Mouse (Mus musculus) limb, embryonic 15.5 days (tissue): Measurements from ENCODE around the gene Sema3f. TPM values are rescaled to one million over a fixed set of nuclear protein-coding genes. Genes with fewer than 3 reads are reported as not detected.
A peak's percentile ranks its signal among the peaks of the same experiment; 100 is the strongest.
"Not testable (repeated sequence)": the region's sequence is repeated elsewhere in the genome, so short reads cannot be mapped to it uniquely, and the experiment has no call there.

Experiments
- ATAC-seq: fragments of 200-750 bp; cut with Nextera tagmentation; 2 replicates; pipeline ENCODE4 v1.8.0; 2017; ENCODE audit warnings: low read depth, moderate TSS enrichment; ENCODE audit not compliant: insufficient number of reproducible peaks, low FRiP score, low TSS enrichment
- H3K27ac ChIP-seq: fragments of 300-500 bp; sonication (generic); 2 replicates; pipeline ENCODE4 v1.5.1; 2015; ENCODE audit warnings: moderate library complexity, mild to moderate bottlenecking, inconsistent platforms
- H3K27me3 ChIP-seq: fragments of 300-500 bp; sonication (generic); 2 replicates; pipeline ENCODE4 v1.6.1; 2015; ENCODE audit warnings: inconsistent platforms
- H3K36me3 ChIP-seq: fragments of 300-500 bp; sonication (generic); 2 replicates; pipeline ENCODE4 v1.6.1; 2015; ENCODE audit warnings: inconsistent platforms
- H3K4me1 ChIP-seq: fragments of 300-500 bp; sonication (generic); 2 replicates; pipeline ENCODE4 v1.6.1; 2015; ENCODE audit warnings: inconsistent platforms
- H3K4me2 ChIP-seq: fragments of 300-500 bp; sonication (generic); 2 replicates; pipeline ENCODE4 v1.6.1; 2015; ENCODE audit warnings: mild to moderate bottlenecking, inconsistent platforms
- H3K4me3 ChIP-seq: fragments of 300-500 bp; sonication (generic); 2 replicates; pipeline ENCODE4 v1.5.1; 2015; ENCODE audit warnings: mild to moderate bottlenecking, inconsistent platforms
- H3K9ac ChIP-seq: fragments of 300-500 bp; sonication (generic); 2 replicates; pipeline ENCODE4 v1.6.1; 2015; ENCODE audit warnings: inconsistent platforms
- H3K9me3 ChIP-seq: fragments of 300-500 bp; sonication (generic); 2 replicates; pipeline ENCODE4 v1.6.1; 2016; ENCODE audit warnings: inconsistent platforms
- WGBS: fragments of 180-500 bp; shearing (Covaris S2); methylation state at CpG from one replicate; pipeline ENCODE4 v1.1.7; 2015; 5-methylcytosine and 5-hydroxymethylcytosine counted together
- polyA plus RNA-seq: library from polyadenylated mRNA; unstranded; fragments of >200 nt; fragmentation: Nextera tagmentation; extraction: Ambion mirVana; gene quantifications from 2 replicates; pipeline ENCODE4 v1.2.1, GENCODE M21; 2015

Gene Sema3f
- polyA plus RNA-seq, 1 experiment from 2014 or later, result 38.2 TPM

- H3K4me1 ChIP-seq, result peaks cover 5% of the 10 kb centered on the region
- no peak overlapping the region for H3K9ac ChIP-seq
- H3K27me3 ChIP-seq, result peaks cover 3% of the 10 kb centered on the region
- no peaks in the 10 kb centered on the region for H3K9me3 ChIP-seq
- no peak overlapping the region for H3K27ac ChIP-seq
- no peak for ATAC-seq
- peaks cover 55% of the 10 kb centered on the region for H3K36me3 ChIP-seq
- no peak overlapping the region for H3K4me2 ChIP-seq
- H3K4me3 ChIP-seq, result no peak overlapping the region
- 79% methylated on average over 20 of the region's 20 CpGs for WGBS
Measured at GRCm38 (mm10) chr9:107682405-107682804, 27.9 kb downstream of the Sema3f start.

DNA sequence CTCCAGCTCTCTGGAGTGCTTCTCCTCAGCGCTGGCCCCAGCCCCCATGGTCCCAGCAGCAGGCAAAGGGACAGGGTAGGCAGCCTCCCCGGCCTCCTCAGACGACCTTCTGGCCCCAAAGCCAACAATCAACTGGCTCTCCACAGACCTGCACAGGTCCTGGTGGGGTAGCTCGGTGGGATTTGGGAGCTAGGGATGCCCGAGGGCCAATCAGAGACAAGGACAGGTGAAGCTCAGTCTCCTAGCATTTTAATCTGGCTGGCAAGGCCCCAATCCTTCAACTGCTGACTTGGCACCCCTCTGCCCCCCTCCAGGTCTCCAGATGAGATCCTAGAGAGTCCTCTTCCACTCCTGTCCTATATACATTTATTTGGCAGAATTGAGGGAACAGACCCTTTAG, 30.8 kb downstream of the Sema3f start, which contains the start of gene Gnat1:
TSS of gene Gnat1 (minus strand) at position 212 of the 400 bp plus-strand sequence.
- Histone ChIP-seq H3K27ac (no peak within 1 kb of the TSS), H3K4me1 (peaks cover 22% of the 10 kb centered on the region), H3K9ac (no peak within 1 kb of the TSS), H3K4me2 (no peak within 1 kb of the TSS), H3K4me3 (no peak within 1 kb of the TSS), H3K27me3 (peaks cover 30% of the 10 kb centered on the region), H3K36me3 (peaks cover 29% of the 10 kb centered on the region), H3K9me3 (no peaks in the 10 kb centered on the region)
- 46% methylated on average over 5 of the region's 5 CpGs for WGBS
- no peak for ATAC-seq

DNA sequence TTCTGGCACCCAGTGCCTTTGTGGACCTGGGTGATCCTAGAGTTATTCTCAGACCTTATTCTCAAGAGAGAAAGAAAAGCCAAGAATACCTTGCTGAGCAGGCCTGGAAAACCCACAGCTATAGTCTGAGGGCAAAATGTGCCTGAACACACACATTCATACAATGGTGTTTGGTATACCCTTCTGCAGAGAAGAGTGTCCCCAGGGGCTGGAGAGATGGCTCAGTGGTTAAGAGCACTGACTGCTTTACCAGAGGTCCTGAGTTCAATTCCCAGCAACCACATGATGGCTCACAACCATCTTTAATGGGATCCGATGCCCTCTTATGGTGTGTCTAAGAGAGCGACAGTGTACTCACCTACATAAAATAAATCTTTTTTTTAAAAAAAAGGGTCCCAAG, 31.4 kb downstream of the Sema3f start:
- Histone ChIP-seq H3K9ac (no peak overlapping the region), H3K4me2 (no peak overlapping the region), H3K4me1 (peaks cover 22% of the 10 kb centered on the region), H3K27me3 (peaks cover 30% of the 10 kb centered on the region), H3K27ac (no peak overlapping the region), H3K4me3 (no peak overlapping the region), H3K9me3 (no peaks in the 10 kb centered on the region), H3K36me3 (peaks cover 22% of the 10 kb centered on the region)
- 90% methylated on average over 2 of the region's 2 CpGs for WGBS
- no peak for ATAC-seq

DNA sequence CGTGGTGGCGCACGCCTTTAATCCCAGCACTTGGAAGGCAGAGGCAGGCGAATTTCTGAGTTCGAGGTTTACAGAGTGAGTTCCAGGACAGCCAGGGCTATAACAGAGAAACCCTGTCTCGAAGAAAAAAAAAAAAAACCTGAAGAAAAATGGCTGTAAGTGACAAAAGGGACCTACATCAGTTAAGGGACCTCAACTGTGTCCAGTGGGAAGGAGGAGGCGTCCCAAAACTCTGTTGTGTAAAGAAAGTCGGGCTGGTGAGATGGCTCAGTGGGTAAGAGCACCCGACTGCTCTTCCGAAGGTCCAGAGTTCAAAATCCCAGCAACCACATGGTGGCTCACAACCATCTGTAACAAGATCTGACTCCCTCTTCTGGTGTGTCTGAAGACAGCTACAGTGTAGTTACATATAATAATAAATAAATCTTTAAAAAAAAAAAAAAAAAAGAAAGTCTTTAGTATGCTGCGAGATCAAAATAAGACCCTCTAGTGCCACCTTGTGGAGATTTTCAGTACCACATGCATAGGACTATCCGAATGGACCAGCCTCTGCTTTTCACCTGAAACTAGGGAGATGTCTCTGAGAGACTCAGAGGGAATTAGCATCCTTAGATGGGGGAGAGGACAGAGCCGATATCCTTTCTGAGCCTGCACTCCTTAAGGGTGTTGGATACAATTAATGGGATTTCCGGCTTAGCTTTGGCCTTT, 32.3 kb downstream of the Sema3f start:
- H3K4me2 ChIP-seq, H3K9ac ChIP-seq, H3K9me3 ChIP-seq, H3K27ac ChIP-seq, H3K4me3 ChIP-seq, ATAC-seq: not testable (repeated sequence)
- peaks cover 30% of the 10 kb centered on the region for H3K27me3 ChIP-seq
- peaks cover 13% of the 10 kb centered on the region for H3K36me3 ChIP-seq
- WGBS, result 37% methylated on average over 14 of the region's 14 CpGs
- H3K4me1 ChIP-seq, result peaks cover 22% of the 10 kb centered on the region

DNA sequence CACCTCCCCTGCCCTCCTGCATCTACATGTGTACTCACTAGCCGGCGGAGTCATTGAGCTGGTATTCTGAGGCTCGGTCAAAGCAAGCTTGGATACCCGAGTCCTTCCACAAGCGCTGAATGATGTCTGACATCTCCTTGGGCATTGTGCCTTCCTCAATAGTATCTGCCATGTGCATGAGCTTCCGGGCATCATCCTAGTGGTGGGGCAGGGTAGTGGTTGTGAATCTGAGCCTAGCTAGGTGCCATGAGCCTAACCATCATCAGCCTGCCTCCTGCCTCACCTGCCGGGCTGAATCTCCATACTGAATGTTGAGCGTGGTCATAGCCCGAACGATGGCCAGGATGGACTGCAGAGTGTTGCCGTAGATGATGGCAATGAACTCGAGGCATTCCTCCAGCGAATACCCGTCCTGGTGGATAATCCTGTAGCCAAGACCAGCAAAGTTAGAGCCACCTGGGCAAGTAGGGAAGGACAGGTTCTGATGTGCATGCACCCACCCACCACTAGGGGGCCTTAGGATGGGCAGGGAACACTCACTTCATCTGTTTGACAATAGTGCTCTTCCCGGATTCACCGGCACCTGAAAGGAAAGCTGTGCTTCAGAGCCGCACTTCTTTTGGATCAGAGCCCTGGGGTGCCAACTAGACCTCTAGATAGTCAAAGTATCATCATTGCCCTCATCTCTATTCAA, 33.0 kb downstream of the Sema3f start:
- Histone ChIP-seq H3K9me3 (no peaks in the 10 kb centered on the region), H3K9ac (no peak overlapping the region), H3K4me1 (peaks cover 18% of the 10 kb centered on the region), H3K4me3 (no peak overlapping the region), H3K36me3 (peaks cover 6% of the 10 kb centered on the region), H3K27me3 (peaks cover 30% of the 10 kb centered on the region), H3K4me2 (no peak overlapping the region), H3K27ac (no peak overlapping the region)
- no peak for ATAC-seq
- WGBS, result 18% methylated on average over 17 of the region's 17 CpGs

DNA sequence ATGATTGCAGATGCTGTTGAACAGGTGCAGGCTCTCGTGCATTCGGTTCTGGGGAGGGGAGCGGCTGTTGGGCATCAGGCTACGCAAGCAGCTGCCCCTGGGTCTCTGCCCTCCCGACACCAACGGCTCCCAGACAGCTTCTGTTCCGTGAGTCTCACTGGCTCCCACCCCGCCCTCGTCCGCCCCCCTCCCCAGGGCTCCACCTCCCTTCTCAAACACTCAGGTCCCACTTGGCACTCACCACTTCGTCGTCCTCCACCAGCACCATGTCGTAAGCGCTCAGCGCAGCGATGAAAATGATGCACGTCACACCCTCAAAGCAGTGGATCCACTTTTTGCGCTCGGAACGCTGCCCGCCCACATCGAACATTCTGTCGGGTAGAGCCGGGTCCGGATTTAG, 34.0 kb downstream of the Sema3f start:
- WGBS, result 1% methylated on average over 25 of the region's 25 CpGs
- Histone ChIP-seq H3K9ac (no peak overlapping the region), H3K27me3 (peaks cover 30% of the 10 kb centered on the region), H3K4me2 (peak overlapping the region; percentile 76), H3K27ac (no peak overlapping the region), H3K36me3 (no peaks in the 10 kb centered on the region), H3K4me3 (peak overlapping the region; percentile 36), H3K4me1 (peaks cover 18% of the 10 kb centered on the region), H3K9me3 (no peaks in the 10 kb centered on the region)
- ATAC-seq, result no peak

DNA sequence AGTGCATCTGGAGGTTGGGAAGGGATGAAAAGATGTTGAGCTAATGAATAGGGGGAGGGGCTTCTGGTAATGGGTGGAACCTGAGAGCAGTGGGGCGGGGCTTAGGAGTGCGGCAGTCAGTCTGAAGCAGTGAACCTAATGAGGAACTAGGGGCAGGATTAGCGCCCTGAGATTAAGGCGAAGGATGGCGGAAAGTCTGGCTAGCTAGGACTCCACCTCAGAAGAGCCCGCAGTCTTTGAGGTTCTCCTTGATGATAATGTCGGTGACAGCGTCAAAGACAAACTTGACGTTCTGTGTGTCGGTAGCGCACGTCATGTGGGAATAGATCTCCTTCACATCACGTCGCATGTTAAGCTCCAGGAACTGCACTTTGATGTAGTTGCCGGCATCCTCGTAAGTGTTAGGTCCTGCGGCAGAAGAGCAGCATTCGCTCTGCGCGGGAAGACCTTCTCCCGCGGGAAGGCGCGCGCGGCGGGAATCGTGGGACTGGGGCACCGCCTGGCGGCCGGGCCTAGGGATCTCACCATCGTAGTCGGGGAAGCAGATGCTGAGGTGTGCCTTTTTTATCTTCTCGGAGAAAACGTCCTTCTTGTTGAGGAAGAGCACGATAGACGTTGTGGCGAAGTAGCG, 34.5 kb downstream of the Sema3f start:
- peak overlapping the region; percentile 76 for H3K4me2 ChIP-seq
- H3K9ac ChIP-seq, result no peak overlapping the region
- no peaks in the 10 kb centered on the region for H3K36me3 ChIP-seq
- WGBS, result under 1% methylated on average over 39 of the region's 39 CpGs
- no peak overlapping the region for H3K27ac ChIP-seq
- ATAC-seq, result no peak
- peaks cover 30% of the 10 kb centered on the region for H3K27me3 ChIP-seq
- H3K9me3 ChIP-seq, result no peaks in the 10 kb centered on the region
- peaks cover 18% of the 10 kb centered on the region for H3K4me1 ChIP-seq
- peak overlapping the region; percentile 36 for H3K4me3 ChIP-seq

DNA sequence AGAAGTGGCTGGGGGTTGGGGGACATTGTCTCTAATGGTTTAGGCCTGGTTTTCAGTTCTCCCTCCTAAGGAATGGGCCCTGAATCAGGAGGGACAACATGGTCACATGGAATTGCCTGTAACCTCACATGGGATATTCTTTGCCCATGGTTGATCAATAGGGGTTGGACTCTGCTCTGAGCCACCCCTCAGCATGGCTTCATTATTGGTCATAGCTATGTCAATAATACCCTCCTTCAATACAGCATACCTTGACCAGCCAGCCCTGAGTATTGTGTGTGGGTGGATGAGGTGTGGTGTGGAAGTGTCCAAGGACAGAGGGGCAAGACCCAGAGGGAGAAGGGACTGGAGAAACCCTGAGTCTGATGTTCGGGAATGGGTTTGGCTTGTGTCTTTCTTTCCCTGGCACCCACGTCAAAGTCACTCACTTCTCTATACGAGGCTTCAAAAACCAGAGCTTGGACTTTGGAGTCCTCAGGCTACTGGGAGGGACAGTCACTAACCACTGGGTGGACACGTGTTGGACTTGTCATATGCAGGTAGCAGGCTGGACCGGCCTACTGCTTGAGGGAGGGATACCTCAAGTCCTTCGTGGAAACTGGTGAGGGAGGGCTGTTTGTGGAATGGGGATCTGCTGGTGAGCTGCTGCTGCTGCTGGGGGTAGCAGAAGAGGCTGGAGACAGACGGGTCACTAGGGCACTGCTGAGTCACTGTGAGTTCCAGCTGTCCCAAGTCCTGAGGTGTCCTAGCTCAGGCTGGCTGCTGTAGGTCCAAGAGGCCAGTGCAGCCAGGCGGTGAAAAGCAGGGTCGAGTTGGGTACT, 35.5 kb downstream of the Sema3f start:
- no peak for ATAC-seq
- Histone ChIP-seq H3K9me3 (no peaks in the 10 kb centered on the region), H3K9ac (no peak overlapping the region), H3K36me3 (no peaks in the 10 kb centered on the region), H3K4me1 (peaks cover 18% of the 10 kb centered on the region), H3K27me3 (peaks cover 30% of the 10 kb centered on the region), H3K27ac (no peak overlapping the region), H3K4me2 (no peak overlapping the region), H3K4me3 (no peak overlapping the region)
- WGBS, result 66% methylated on average over 9 of the region's 9 CpGs

GRCm38 (mm10) chr9:107670259-107670658, 40.0 kb downstream of the Sema3f start:
- H3K9ac ChIP-seq, result no peak overlapping the region
- 63% methylated on average over 5 of the region's 5 CpGs for WGBS

GRCm38 (mm10) chr9:107669480-107669945, 40.8 kb downstream of the Sema3f start, which contains the start of gene Slc38a3:
Slc38a3 (minus strand) TSS chr9:107669530.
- Histone ChIP-seq H3K36me3 (no peaks in the 10 kb centered on the region), H3K27ac (no peak within 1 kb of the TSS), H3K9me3 (no peaks in the 10 kb centered on the region), H3K4me1 (peaks cover 21% of the 10 kb centered on the region), H3K4me2 (no peak within 1 kb of the TSS), H3K9ac (no peak within 1 kb of the TSS), H3K4me3 (no peak within 1 kb of the TSS), H3K27me3 (peaks cover 14% of the 10 kb centered on the region)
- ATAC-seq, result no peak
- 85% methylated on average over 9 of the region's 9 CpGs for WGBS

More at GRCm38 (mm10) chr9:107670259-107670658, 40.0 kb downstream of the Sema3f start:
- Histone ChIP-seq H3K36me3 (no peaks in the 10 kb centered on the region), H3K9me3 (no peaks in the 10 kb centered on the region), H3K4me2 (no peak overlapping the region), H3K27me3 (peaks cover 19% of the 10 kb centered on the region), H3K27ac (no peak overlapping the region), H3K4me1 (peaks cover 21% of the 10 kb centered on the region), H3K4me3 (no peak overlapping the region)
- ATAC-seq, result no peak

DNA sequence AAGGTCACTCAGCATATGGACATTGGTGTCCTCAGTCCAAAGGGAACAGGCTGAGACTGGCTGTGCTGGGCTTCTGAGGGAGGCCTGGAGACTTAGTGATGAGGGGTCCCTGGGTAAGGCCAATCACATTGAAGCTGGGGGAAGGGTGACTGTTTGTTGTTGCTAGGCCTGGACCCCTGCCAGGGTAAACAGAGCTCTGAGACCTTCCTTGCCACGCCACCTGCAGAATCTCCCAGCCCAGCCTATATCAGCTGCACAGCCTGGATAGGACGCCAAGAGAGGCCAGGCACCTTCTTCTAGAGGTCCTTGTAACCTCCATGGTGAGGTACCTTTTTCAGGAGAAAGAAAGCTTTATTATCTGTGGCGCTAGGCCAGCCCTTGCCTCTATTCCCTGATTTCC, 41.4 kb downstream of the Sema3f start:
- no peak for ATAC-seq
- Histone ChIP-seq H3K4me3 (no peak overlapping the region), H3K4me1 (peaks cover 21% of the 10 kb centered on the region), H3K4me2 (no peak overlapping the region), H3K36me3 (no peaks in the 10 kb centered on the region), H3K27ac (no peak overlapping the region), H3K9me3 (no peaks in the 10 kb centered on the region), H3K27me3 (peaks cover 14% of the 10 kb centered on the region), H3K9ac (no peak overlapping the region)
- WGBS, result 79% methylated on average over 3 of the region's 3 CpGs
